Mouse (Mus musculus) embryonic facial prominence, embryonic 15.5 days (tissue): ENCODE measurements around the gene Tmprss13. TPM values are rescaled to one million over a fixed set of nuclear protein-coding genes. Genes with fewer than 3 reads are reported as not detected.

Experiments
- ATAC-seq: fragments of 200-750 bp; cut with Nextera tagmentation; 2 replicates; pipeline ENCODE4 v1.8.0; 2017; ENCODE audit warnings: low read depth, moderate TSS enrichment; ENCODE audit not compliant: insufficient number of reproducible peaks, low FRiP score, low TSS enrichment
- H3K27ac ChIP-seq: fragments of 300-500 bp; sonication (generic); replicated peaks from 2 replicates; pipeline ENCODE4 v1.5.1; 2015; ENCODE audit warnings: mild to moderate bottlenecking, inconsistent platforms
- H3K27me3 ChIP-seq: fragments of 300-500 bp; sonication (generic); 2 replicates; pipeline ENCODE4 v1.6.1; 2015; ENCODE audit warnings: inconsistent platforms
- H3K36me3 ChIP-seq: fragments of 300-500 bp; sonication (generic); 2 replicates; pipeline ENCODE4 v1.6.1; 2015; ENCODE audit warnings: mild to moderate bottlenecking, inconsistent platforms
- H3K4me1 ChIP-seq: fragments of 300-500 bp; sonication (generic); 2 replicates; pipeline ENCODE4 v1.6.1; 2015; ENCODE audit warnings: inconsistent platforms
- H3K4me2 ChIP-seq: fragments of 300-500 bp; sonication (generic); replicated peaks from 2 replicates; pipeline ENCODE4 v1.6.1; 2015; ENCODE audit warnings: mild to moderate bottlenecking, inconsistent platforms
- H3K4me3 ChIP-seq: fragments of 300-500 bp; sonication (generic); replicated peaks from 2 replicates; pipeline ENCODE4 v1.5.1; 2015; ENCODE audit warnings: mild to moderate bottlenecking, inconsistent platforms
- H3K9ac ChIP-seq: fragments of 300-500 bp; sonication (generic); 2 replicates; pipeline ENCODE4 v1.6.1; 2015; ENCODE audit warnings: inconsistent platforms
- H3K9me3 ChIP-seq: fragments of 300-500 bp; sonication (generic); replicated peaks from 2 replicates; pipeline ENCODE4 v1.6.1; 2016; ENCODE audit warnings: inconsistent platforms
- WGBS: fragments of 180-500 bp; shearing (Covaris S2); methylation state at CpG from one replicate; pipeline ENCODE4 v1.1.7; 2015; 5-methylcytosine and 5-hydroxymethylcytosine counted together
- polyA plus RNA-seq: library from polyadenylated mRNA; unstranded; fragments of >200 nt; fragmentation: Nextera tagmentation; extraction: Ambion mirVana; gene quantifications from 2 replicates; pipeline ENCODE4 v1.2.1, GENCODE M21; 2015

The Tmprss13 gene
- polyA plus RNA-seq, 1 experiment from 2014 or later = 11.7 TPM

DNA sequence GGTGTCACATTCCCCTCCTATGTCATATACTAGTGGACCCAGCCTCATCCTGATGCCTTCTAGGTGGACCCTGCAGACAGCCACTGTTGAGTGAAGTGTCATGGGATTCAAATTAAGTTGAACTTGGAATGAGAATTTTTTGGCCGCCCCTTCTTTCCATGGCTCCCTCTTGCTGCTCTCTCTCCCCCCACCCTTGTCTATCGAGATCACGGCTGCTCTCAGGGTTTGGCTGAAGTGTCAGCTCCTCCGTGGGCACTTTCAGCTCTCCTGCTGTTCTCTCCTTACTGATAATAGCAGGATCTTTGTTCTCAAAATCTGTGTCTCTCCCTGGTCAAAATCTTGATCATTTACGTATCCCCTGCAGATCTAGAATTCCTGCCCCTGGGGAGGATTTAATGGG, 63.9 kb downstream of the Tmprss13 start:
- Histone ChIP-seq H3K4me2 (no peak overlapping the region), H3K27me3 (no peaks in the 10 kb centered on the region), H3K9ac (no peak overlapping the region), H3K9me3 (no peaks in the 10 kb centered on the region), H3K4me3 (no peak overlapping the region), H3K4me1 (no peaks in the 10 kb centered on the region), H3K36me3 (no peaks in the 10 kb centered on the region), H3K27ac (no peak overlapping the region)
- ATAC-seq = no peak
- 75% methylated on average over 5 of the region's 5 CpGs for WGBS

DNA sequence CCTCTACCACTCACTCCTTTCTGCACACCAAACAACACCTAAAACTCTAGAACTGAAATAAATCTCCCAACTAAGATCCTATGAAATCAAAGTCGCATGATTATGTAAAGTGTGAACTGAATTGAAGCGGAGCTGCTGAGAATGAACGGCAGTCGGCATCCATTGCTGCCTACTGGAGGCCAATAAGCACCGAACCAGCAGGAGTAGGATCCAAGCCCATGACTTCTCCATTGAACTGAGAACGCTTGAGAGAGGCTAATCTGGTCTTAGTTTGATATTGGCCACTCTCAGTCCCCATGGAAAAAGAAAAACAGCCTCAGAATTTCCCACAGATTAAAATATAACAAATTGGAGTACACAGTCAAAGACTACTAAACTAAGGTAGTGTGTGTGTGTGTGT, 65.0 kb downstream of the Tmprss13 start:
- H3K36me3 ChIP-seq = no peaks in the 10 kb centered on the region
- no peak overlapping the region for H3K4me2 ChIP-seq
- H3K4me1 ChIP-seq = no peaks in the 10 kb centered on the region
- ATAC-seq = no peak
- H3K27ac ChIP-seq = no peak overlapping the region
- H3K9ac ChIP-seq = no peak overlapping the region
- H3K4me3 ChIP-seq = no peak overlapping the region
- H3K27me3 ChIP-seq = no peaks in the 10 kb centered on the region
- H3K9me3 ChIP-seq = no peaks in the 10 kb centered on the region
- 90% methylated on average over 6 of the region's 6 CpGs for WGBS

DNA sequence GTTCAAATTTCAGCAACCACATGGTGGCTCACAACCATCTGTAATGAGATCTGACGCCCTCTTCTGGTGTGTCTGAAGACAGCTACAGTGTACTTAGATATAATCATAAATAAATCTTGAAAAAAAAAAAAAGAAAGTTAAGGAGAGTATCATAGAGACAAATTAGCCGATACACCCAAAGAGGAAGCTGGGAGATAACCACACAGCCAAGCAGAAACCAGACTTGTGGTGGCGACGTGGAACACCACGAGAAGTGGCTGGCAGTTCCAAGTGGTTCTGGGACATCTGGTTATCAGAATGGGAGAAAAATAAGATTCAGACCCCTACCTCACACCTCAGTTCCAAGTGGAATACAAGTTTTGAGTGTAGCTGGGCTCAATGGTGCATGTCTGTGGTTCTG, 67.8 kb downstream of the Tmprss13 start:
- Histone ChIP-seq H3K4me1 (no peaks in the 10 kb centered on the region), H3K9me3 (no peaks in the 10 kb centered on the region), H3K4me2 (no peak overlapping the region), H3K4me3 (no peak overlapping the region), H3K27me3 (no peaks in the 10 kb centered on the region), H3K36me3 (no peaks in the 10 kb centered on the region), H3K9ac (no peak overlapping the region), H3K27ac (no peak overlapping the region)
- 81% methylated on average over 5 of the region's 5 CpGs for WGBS
- no peak for ATAC-seq

DNA sequence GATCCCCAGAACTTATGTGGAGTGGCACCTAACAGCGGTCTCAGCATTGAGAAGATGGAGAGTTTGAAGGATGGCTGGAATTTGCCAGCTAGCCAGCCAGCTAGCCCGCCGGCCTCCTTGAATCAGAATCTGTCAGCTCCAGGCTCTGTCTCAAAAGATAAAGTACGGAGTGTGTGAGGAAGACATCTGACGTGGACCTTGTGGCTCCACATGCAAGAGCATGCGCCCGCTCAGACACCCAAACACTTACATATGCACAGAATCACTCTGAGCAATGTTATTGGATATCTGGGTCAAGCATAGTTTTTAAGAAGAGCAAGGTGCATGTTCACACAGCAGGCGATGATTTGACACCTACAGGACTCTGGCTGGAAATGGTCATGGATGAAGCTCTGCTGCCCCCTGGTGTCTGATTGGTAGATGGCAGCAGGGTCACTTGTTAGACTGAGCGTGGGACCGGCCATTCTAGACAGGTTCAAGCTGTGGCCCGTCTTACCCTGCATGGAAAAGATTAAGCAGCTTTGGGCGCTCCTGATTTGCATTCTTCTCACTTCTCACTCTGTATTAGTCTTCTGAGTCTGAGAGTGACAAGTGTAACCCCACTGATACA, 69.6 kb downstream of the Tmprss13 start:
- no peaks in the 10 kb centered on the region for H3K9me3 ChIP-seq
- no peaks in the 10 kb centered on the region for H3K4me1 ChIP-seq
- no peaks in the 10 kb centered on the region for H3K27me3 ChIP-seq
- WGBS = 44% methylated on average over 12 of the region's 12 CpGs
- H3K27ac ChIP-seq = no peak overlapping the region
- H3K4me3 ChIP-seq = no peak overlapping the region
- peak; percentile 51; the same call in 1 of the 2 replicates for ATAC-seq
- H3K4me2 ChIP-seq = no peak overlapping the region
- H3K36me3 ChIP-seq = peaks cover 3% of the 10 kb centered on the region; the same call in 1 of the 2 replicates
- H3K9ac ChIP-seq = no peak overlapping the region

DNA sequence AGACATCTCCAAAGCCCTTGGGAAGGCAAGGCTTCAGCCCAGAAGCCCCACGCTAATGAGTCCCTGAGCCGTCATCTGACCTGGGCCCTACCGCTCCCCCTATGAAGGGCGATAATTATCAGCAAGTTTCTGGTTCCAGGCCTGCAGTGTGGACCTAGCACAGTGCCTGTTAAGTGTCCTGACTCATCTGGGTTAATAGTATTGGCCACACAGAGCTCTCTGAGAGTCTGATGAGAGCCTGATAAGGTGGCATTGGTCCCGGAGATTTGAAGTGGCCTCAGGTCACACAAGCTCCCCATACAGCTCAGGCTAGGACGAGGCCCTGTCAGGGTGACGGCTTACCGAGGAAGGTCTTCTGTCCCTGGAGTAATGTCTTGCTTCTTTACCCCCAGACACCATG, 70.7 kb downstream of the Tmprss13 start:
- no peak overlapping the region for H3K27ac ChIP-seq
- H3K27me3 ChIP-seq = no peaks in the 10 kb centered on the region
- H3K4me2 ChIP-seq = no peak overlapping the region
- 84% methylated on average over 8 of the region's 8 CpGs for WGBS
- no peaks in the 10 kb centered on the region for H3K9me3 ChIP-seq
- no peak overlapping the region for H3K9ac ChIP-seq
- no peak overlapping the region for H3K4me3 ChIP-seq
- no peak for ATAC-seq
- H3K4me1 ChIP-seq = no peaks in the 10 kb centered on the region
- peaks cover 3% of the 10 kb centered on the region; the same call in 1 of the 2 replicates for H3K36me3 ChIP-seq

DNA sequence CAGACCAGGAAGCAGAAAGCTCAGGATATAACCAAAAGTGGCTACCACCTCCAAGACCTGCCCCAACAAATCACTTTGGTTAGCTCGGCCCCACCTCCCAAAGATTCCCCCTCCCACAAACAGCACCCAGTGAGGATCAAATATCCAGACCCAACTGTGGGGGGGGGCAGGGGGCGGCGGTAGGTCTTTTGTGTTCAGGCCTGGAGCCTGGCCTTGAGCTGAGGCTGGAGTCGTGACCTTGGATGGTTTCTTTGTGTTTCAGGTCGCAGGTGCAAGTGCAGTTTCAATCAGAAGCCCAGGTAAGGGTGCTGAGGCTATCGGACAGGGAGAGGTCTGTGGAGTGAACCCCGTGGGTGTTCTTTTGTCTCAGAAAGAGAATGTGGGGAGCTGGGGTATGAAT, 72.4 kb downstream of the Tmprss13 start:
- H3K27ac ChIP-seq = no peak overlapping the region
- no peak overlapping the region for H3K9ac ChIP-seq
- H3K4me2 ChIP-seq = no peak overlapping the region
- H3K9me3 ChIP-seq = no peaks in the 10 kb centered on the region
- no peaks in the 10 kb centered on the region for H3K4me1 ChIP-seq
- no peak for ATAC-seq
- H3K4me3 ChIP-seq = no peak overlapping the region
- WGBS = 65% methylated on average over 7 of the region's 7 CpGs
- H3K36me3 ChIP-seq = peaks cover 3% of the 10 kb centered on the region; the same call in 1 of the 2 replicates
- H3K27me3 ChIP-seq = no peaks in the 10 kb centered on the region

DNA sequence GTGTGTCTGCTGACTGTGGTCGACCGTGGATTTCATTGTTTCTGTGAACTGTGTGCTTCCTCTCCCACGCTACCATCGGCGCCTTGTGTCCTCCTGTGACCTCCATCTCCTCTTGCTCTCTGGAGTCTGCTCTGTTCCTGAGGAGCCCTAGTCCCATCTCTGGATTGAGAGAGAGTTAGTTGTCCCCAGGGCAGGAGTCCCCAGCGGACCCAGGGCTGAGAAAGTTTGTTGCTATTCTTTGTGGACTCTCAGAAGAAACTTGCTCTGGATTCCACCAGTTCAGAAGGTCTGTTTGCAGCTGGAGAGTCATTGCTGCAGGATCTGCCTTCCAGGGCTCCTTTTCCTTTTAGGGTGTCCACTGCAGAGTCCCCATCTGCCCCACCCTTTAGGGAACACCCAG, 76.3 kb downstream of the Tmprss13 start:
- Histone ChIP-seq H3K27me3 (no peaks in the 10 kb centered on the region), H3K4me3 (no peak overlapping the region), H3K27ac (no peak overlapping the region), H3K4me2 (no peak overlapping the region), H3K36me3 (peaks cover 3% of the 10 kb centered on the region; the same call in 1 of the 2 replicates), H3K9ac (no peak overlapping the region), H3K4me1 (no peaks in the 10 kb centered on the region), H3K9me3 (no peaks in the 10 kb centered on the region)
- WGBS = 89% methylated on average over 6 of the region's 6 CpGs
- no peak for ATAC-seq

DNA sequence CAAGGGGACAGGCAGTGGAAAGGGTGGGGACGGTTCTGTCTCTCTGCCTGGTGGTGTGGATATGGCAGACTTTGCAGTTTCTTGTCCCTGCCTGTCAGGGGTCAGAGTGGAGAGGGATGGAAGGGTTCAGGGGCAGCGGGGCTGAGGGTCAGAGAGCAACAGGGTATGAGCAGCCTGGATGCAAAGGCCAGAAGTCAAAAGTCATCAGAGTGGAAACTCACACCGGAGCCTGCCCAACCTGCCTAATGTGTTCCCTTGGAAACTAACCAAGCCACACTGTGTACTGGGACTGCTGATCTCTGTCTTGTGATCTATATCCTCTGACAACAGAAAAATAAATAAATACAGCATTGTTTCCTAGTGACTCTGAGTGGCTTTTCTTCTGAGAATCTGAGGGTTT, 76.9 kb downstream of the Tmprss13 start:
- H3K36me3 ChIP-seq = peaks cover 3% of the 10 kb centered on the region; the same call in 1 of the 2 replicates
- no peak overlapping the region for H3K4me2 ChIP-seq
- H3K4me1 ChIP-seq = no peaks in the 10 kb centered on the region
- H3K27ac ChIP-seq = no peak overlapping the region
- H3K27me3 ChIP-seq = no peaks in the 10 kb centered on the region
- no peak overlapping the region for H3K9ac ChIP-seq
- no peaks in the 10 kb centered on the region for H3K9me3 ChIP-seq
- no peak overlapping the region for H3K4me3 ChIP-seq
- no peak for ATAC-seq
- WGBS = 54% methylated on average over 3 of the region's 3 CpGs

Other genes with a start within 250 kb of the Tmprss13 start
- 0.41 and 0.77 TPM in 2 replicates for gene Jaml, start 239.9 kb upstream of the Tmprss13 start, polyA plus RNA-seq
- gene Scn2b, start 201.3 kb upstream of the Tmprss13 start, polyA plus RNA-seq = 4.1 and 4.4 TPM in 2 replicates
- gene Scn4b, start 180.7 kb upstream of the Tmprss13 start, polyA plus RNA-seq = 1.00 and 1.6 TPM in 2 replicates
- gene BC049352, start 137.1 kb upstream of the Tmprss13 start, polyA plus RNA-seq = 5.4 and 6.7 TPM in 2 replicates
- 14.1 and 16.6 TPM in 2 replicates for gene Tmprss4, start 115.0 kb upstream of the Tmprss13 start, polyA plus RNA-seq
- gene Il10ra, start 50.0 kb upstream of the Tmprss13 start, polyA plus RNA-seq = 1.4 and 1.7 TPM in 2 replicates
- gene Fxyd6, start 51.1 kb downstream of the Tmprss13 start, polyA plus RNA-seq = 77.4 and 77.5 TPM in 2 replicates
- 5.3 and 6.8 TPM in 2 replicates for gene Fxyd2, start 80.6 kb downstream of the Tmprss13 start, polyA plus RNA-seq
- 0.89 and 1.3 TPM in 2 replicates for gene Dscaml1, start 107.5 kb downstream of the Tmprss13 start, polyA plus RNA-seq